Mouse (Mus musculus) ES-E14 (cell line): ENCODE data around the gene Pccb. TPM values are rescaled to one million over a fixed set of nuclear protein-coding genes. Genes with fewer than 3 reads are reported as not detected.

ENCODE experiments used
- DNase-seq: peaks from one replicate; pipeline ENCODE4 v3.0.0-alpha.2; 2013; ENCODE audit warnings: low read depth, low spot score
- H3K27ac ChIP-seq: 2 replicates; pipeline ENCODE4 v1.5.1; 2012; ENCODE audit warnings: low read depth, mild to moderate bottlenecking, low read length, moderate library complexity, mixed read lengths; ENCODE audit not compliant: poor library complexity, insufficient read depth, severe bottlenecking
- H3K36me3 ChIP-seq: 2 replicates; pipeline ENCODE4 v1.6.1; 2012; ENCODE audit warnings: mild to moderate bottlenecking, low read length, moderate library complexity, mixed read lengths; ENCODE audit not compliant: control insufficient read depth, poor library complexity, insufficient read depth, severe bottlenecking
- H3K4me1 ChIP-seq, 2 experiments: fragments of 150-350 bp in 1 of 2; sonication (generic) in 1 of 2; 2 replicates each; pipeline ENCODE4 v1.6.1; 2012; ENCODE audit warnings: low read length in 2 of 2, mild to moderate bottlenecking in 1 of 2, mixed read lengths in 1 of 2; ENCODE audit not compliant: control insufficient read depth in 2 of 2, insufficient read depth in 2 of 2, poor library complexity in 1 of 2
- H3K4me3 ChIP-seq, 2 experiments: fragments of 150-350 bp in 1 of 2; sonication (generic) in 1 of 2; 2 replicates each; pipeline ENCODE4 v1.5.1; 2012; ENCODE audit warnings: low read length in 2 of 2, low read depth in 1 of 2, mild to moderate bottlenecking in 1 of 2, mixed read lengths in 1 of 2; ENCODE audit not compliant: insufficient read depth in 1 of 2, poor library complexity in 1 of 2, severe bottlenecking in 1 of 2
- H3K9ac ChIP-seq: 2 replicates; pipeline ENCODE4 v1.6.1; 2012; ENCODE audit warnings: low read depth, mild to moderate bottlenecking, low read length, mixed read lengths; ENCODE audit not compliant: poor library complexity, insufficient read depth, severe bottlenecking
- H3K9me3 ChIP-seq: fragments of 150-350 bp; sonication (generic); 2 replicates; pipeline ENCODE4 v1.6.1; 2012; ENCODE audit warnings: low read depth, mild to moderate bottlenecking, low read length; ENCODE audit not compliant: control insufficient read depth, insufficient read depth
- CHD2 ChIP-seq: IDR thresholded peaks from 2 replicates; pipeline ENCODE4 v1.6.1; 2014; ENCODE audit warnings: mild to moderate bottlenecking, low read depth, low read length, inconsistent platforms
- HCFC1 ChIP-seq: IDR thresholded peaks from 2 replicates; pipeline ENCODE4 v1.6.1; 2012; ENCODE audit warnings: low read length, inconsistent platforms, borderline replicate concordance; ENCODE audit not compliant: insufficient read depth
- MAFK ChIP-seq: IDR thresholded peaks from 2 replicates; pipeline ENCODE4 v1.6.1; 2014; ENCODE audit warnings: mild to moderate bottlenecking, low read depth, low read length, inconsistent platforms; ENCODE audit not compliant: insufficient read depth
- ZC3H11A ChIP-seq: IDR thresholded peaks from 2 replicates; pipeline ENCODE4 v1.6.1; 2012; ENCODE audit warnings: low read depth, mild to moderate bottlenecking, inconsistent platforms, low read length, borderline replicate concordance
- ZNF384 ChIP-seq: IDR thresholded peaks from 2 replicates; pipeline ENCODE4 v1.6.1; 2012; ENCODE audit warnings: low read depth, low read length, inconsistent platforms
- in situ Hi-C, 2 experiments: fragments of 600-800 bp; cut with MboI; formaldehyde crosslinking; loops; one replicate each; pipeline ENCODE4 v1.15.1; 2025; ENCODE audit warnings: low sequenced_read_pairs in 2 of 2, inconsistent platforms in 1 of 2; ENCODE audit not compliant: unreplicated experiment in 2 of 2
- total RNA-seq: library from RNA; depleted of rRNA; stranded (reverse); fragments of 300-350 nt; gene quantifications from 2 replicates; pipeline ENCODE4 v1.2.3, GENCODE M21; 2012

The Pccb gene
- total RNA-seq, 1 experiment: 24.8 TPM

- Histone ChIP-seq H3K36me3 (no peaks in the 10 kb centered on the region; the same call in 1 of the 2 replicates), H3K9me3 (0 out of 2 replicates have a peak, but pooled peaks cover 2% of the 10 kb centered on the region), H3K4me1 (peaks cover 0 to under 1% of the 10 kb centered on the region in 2 experiments; a peak in 1 of 4 replicates), H3K27ac (no peak overlapping the region), H3K9ac (no peak overlapping the region), H3K4me3 (no peak overlapping the region)
- DNase-seq: no peak
- in situ Hi-C loops: no loop called here
- no peak for TF ChIP-seq ZNF384
- no peak for TF ChIP-seq CHD2
- no peak for TF ChIP-seq MAFK
- no peak for TF ChIP-seq ZC3H11A
- TF ChIP-seq HCFC1: no peak
Measured at GRCm38 (mm10) chr9:100979260-100979659, 55.4 kb downstream of the Pccb start.

- H3K9ac ChIP-seq: no peak overlapping the region
- H3K4me1 ChIP-seq: no peaks in the 10 kb centered on the region
- TF ChIP-seq MAFK (no peak), ZC3H11A (no peak), ZNF384 (no peak), HCFC1 (no peak)
- DNase-seq: no peak
- no peaks in the 10 kb centered on the region; the same call in 1 of the 2 replicates for H3K36me3 ChIP-seq
- no peak overlapping the region for H3K4me3 ChIP-seq
- H3K27ac ChIP-seq: no peak overlapping the region
- in situ Hi-C loops: no loop called here
- 0 out of 2 replicates have a peak, but pooled peaks cover 2% of the 10 kb centered on the region for H3K9me3 ChIP-seq
Measured at GRCm38 (mm10) chr9:100978666-100979065, 56.0 kb downstream of the Pccb start.

- peak overlapping the region; percentile 78 to 85 for H3K4me3 ChIP-seq
- in situ Hi-C loops: no loop called here
- peak; percentile 50 for DNase-seq
- H3K27ac ChIP-seq: peak overlapping the region; percentile 67; the same call in 1 of the 2 replicates
- no peaks in the 10 kb centered on the region; a peak in 3 of 4 replicates for H3K4me1 ChIP-seq
- H3K9me3 ChIP-seq: no peaks in the 10 kb centered on the region
- H3K36me3 ChIP-seq: peaks cover 6% of the 10 kb centered on the region
- H3K9ac ChIP-seq: peak overlapping the region; percentile 83; the same call in 1 of the 2 replicates
- TF ChIP-seq ZNF384 (no peak), ZC3H11A (no peak), HCFC1 (no peak), MAFK (no peak), CHD2 (no peak; the same call in 1 of the 2 replicates)
Measured at GRCm38 (mm10) chr9:100969461-100969860, 65.2 kb downstream of the Pccb start.

GRCm38 (mm10) chr9:100964106-100964505 is 70.6 kb downstream of the Pccb start:
- no peak for DNase-seq
- TF ChIP-seq ZNF384: no peak
- TF ChIP-seq ZC3H11A: no peak
- no peak for TF ChIP-seq CHD2
- no peak for TF ChIP-seq MAFK
- TF ChIP-seq HCFC1: no peak
- Histone ChIP-seq H3K4me1 (peaks cover 5 to 6% of the 10 kb centered on the region in 2 experiments), H3K4me3 (no peak overlapping the region), H3K36me3 (peaks cover 6% of the 10 kb centered on the region), H3K27ac (no peak overlapping the region; the same call in 1 of the 2 replicates), H3K9me3 (no peaks in the 10 kb centered on the region), H3K9ac (no peak overlapping the region)
- in situ Hi-C loops: no loop called here

DNA sequence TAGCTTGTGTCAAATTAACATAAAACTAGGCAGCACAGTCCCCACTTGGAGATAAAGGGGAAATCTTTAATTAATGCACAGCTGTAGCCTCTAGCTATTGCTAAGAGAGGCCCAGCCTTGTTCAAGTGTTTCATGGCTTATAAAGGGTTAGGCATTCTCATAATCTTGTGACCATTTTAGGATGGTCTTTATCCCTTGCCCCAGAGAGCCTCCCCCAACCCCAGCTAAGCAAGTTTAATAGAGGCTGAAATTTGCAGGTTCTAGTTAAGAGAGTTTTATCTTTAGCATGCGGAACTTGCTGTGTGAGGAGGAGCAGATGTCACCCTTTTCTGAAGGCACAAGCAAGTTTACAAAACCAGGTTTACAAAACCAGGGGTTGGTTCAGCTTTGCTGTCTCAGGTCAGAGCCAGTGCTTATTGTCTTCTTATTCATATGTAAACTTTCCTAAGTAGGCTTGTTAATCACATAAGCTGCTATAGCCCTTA is 71.2 kb downstream of the Pccb start:
- in situ Hi-C loops: no loop called here
- TF ChIP-seq ZC3H11A: no peak
- TF ChIP-seq CHD2: no peak
- no peak for TF ChIP-seq HCFC1
- TF ChIP-seq MAFK: no peak
- no peak for TF ChIP-seq ZNF384
- no peak for DNase-seq

More for the DNA sequence above, 71.2 kb downstream of the Pccb start:
- no peaks in the 10 kb centered on the region for H3K9me3 ChIP-seq
- no peak overlapping the region; a peak in 1 of 4 replicates for H3K4me3 ChIP-seq
- H3K27ac ChIP-seq: peak overlapping the region; percentile 32; the same call in 1 of the 2 replicates
- no peak overlapping the region for H3K9ac ChIP-seq
- H3K36me3 ChIP-seq: peaks cover 6% of the 10 kb centered on the region
- H3K4me1 ChIP-seq: peaks cover 5 to 6% of the 10 kb centered on the region in 2 experiments
